Mouse (Mus musculus) central nervous system, embryonic 14 days (tissue): ENCODE data around the gene Gm13723. TPM values are rescaled to one million over a fixed set of nuclear protein-coding genes. Genes with fewer than 3 reads are reported as not detected.

ENCODE experiments used
- polyA plus RNA-seq: library from polyadenylated mRNA; depleted of rRNA; stranded (reverse); fragments of >200 nt; gene quantifications from 2 replicates; pipeline ENCODE4 v1.2.3, GENCODE M21; 2012; rRNA removed

Gm13723 gene
- not detected in 2 replicates for polyA plus RNA-seq

DNA sequence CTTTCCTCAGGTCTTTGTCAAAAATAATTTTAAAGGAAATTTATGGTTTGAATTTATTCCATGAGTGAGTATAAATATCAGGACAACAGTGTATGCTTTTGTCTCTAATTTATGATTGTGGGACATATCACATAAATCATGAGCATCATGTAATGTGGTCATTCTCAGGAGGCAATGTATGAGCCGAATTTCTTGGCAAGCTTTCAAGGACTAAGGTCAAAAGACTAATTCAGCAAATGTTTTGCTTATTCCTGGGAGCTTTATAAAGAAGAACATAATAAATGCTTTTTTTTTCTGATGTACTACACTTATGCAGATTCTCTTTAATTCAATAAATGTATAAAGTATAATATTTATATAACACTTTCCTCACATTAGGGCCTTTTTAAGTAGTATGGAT lies at the start of gene Gm13723:
TSS of gene Gm13723 (minus strand) at position 101 of the 400 bp plus-strand sequence.

DNA sequence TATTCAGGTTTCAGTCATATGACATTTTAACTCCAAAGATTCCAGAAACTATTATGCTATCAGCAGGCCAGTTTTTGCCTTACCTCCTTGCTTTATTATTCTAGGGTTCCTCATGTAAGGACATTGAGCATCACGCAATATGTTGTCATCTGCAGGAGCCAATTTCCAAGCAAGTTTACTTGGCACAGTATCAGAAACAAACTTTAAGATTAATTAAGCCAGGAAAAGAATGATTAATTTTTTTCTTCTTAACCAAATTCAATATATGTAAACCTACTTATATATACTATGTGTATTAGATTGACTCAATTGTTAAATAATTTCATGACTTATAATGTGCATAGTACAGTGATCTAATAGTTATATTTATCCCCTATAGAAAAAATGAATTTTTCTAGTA lies 17.5 kb upstream of the Gm13723 start, which contains the start of gene Olfr1097:
TSS of gene Olfr1097 (minus strand) at position 101 of the 400 bp plus-strand sequence.

DNA sequence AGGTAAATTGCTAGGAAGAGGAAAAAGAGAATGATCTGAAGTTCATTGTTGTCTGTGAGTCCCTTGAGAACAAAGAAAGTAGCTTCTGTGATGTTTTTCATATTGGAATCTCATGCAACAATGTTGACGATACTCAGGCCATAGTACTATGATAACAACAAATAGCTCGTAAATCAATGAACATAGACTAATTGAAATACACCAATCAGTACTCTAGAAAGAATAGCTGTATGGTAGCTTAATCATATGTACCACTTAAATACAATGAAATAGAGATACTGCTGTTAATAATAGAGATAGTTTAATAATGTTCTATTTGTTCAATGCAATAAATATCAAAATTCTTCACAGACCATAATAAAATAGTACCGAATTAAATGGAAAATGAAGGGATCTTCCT lies 23.0 kb downstream of the Gm13723 start, which contains the start of gene Olfr1095:
TSS of gene Olfr1095 (minus strand) at position 101 of the 400 bp plus-strand sequence.

DNA sequence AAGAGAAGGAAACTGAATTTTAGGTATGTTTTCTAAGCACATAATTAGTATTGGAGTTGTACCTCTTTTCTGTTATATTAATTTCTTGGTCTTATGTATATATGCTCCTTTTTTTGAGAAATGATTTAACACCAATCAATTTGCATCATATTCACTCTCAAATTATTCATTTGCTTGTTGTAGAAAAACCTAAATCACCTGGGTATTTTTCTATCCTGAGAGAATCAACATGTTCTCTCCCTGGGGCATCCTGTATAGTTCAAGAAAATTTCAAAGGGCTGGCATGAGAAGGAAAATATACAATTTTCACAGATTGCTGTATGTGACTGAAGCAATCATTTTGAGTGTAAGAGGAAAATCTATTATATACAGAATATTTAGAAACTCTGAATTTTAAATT lies 50.2 kb downstream of the Gm13723 start, which contains the start of gene Olfr1094:
TSS of gene Olfr1094 (plus strand) at position 301 of the 400 bp plus-strand sequence.

Other genes starting within 250 kb of the Gm13723 start
- not detected in 2 replicates for gene Olfr1084, start 235.1 kb downstream of the Gm13723 start, polyA plus RNA-seq
- gene Olfr1085, start 212.8 kb downstream of the Gm13723 start, polyA plus RNA-seq: not detected in 2 replicates
- gene Olfr1086, start 194.7 kb downstream of the Gm13723 start, polyA plus RNA-seq: not detected in 2 replicates
- gene Olfr1087, start 176.4 kb downstream of the Gm13723 start, polyA plus RNA-seq: not detected in 2 replicates
- gene Olfr1089, start 141.1 kb downstream of the Gm13723 start, polyA plus RNA-seq: not detected in 2 replicates
- gene Olfr1090, start 115.8 kb downstream of the Gm13723 start, polyA plus RNA-seq: not detected in 2 replicates
- not detected in 2 replicates for gene Olfr1093, start 92.3 kb downstream of the Gm13723 start, polyA plus RNA-seq
- not detected in 2 replicates for gene Olfr141, start 64.8 kb downstream of the Gm13723 start, polyA plus RNA-seq
- not detected in 2 replicates for gene Olfr1094, start 50.1 kb downstream of the Gm13723 start, polyA plus RNA-seq
- not detected in 2 replicates for gene Olfr1095, start 23.1 kb downstream of the Gm13723 start, polyA plus RNA-seq
- not detected in 2 replicates for gene Olfr1097, start 17.4 kb upstream of the Gm13723 start, polyA plus RNA-seq
- not detected in 2 replicates for gene Olfr1098, start 49.7 kb upstream of the Gm13723 start, polyA plus RNA-seq
- not detected in 2 replicates for gene Olfr1099, start 85.9 kb upstream of the Gm13723 start, polyA plus RNA-seq
- not detected in 2 replicates for gene Olfr1100, start 105.2 kb upstream of the Gm13723 start, polyA plus RNA-seq
- not detected in 2 replicates for gene Olfr1101, start 116.4 kb upstream of the Gm13723 start, polyA plus RNA-seq
- gene Olfr1102, start 123.6 kb upstream of the Gm13723 start, polyA plus RNA-seq: not detected in 2 replicates
- gene Olfr1104, start 152.3 kb upstream of the Gm13723 start, polyA plus RNA-seq: not detected in 2 replicates
- not detected in 2 replicates for gene Olfr1105, start 161.7 kb upstream of the Gm13723 start, polyA plus RNA-seq
- not detected in 2 replicates for gene Olfr1106, start 177.5 kb upstream of the Gm13723 start, polyA plus RNA-seq
- gene Olfr1107, start 201.0 kb upstream of the Gm13723 start, polyA plus RNA-seq: not detected in 2 replicates
- not detected in 2 replicates for gene Olfr1109, start 221.2 kb upstream of the Gm13723 start, polyA plus RNA-seq
- not detected in 2 replicates for gene Olfr259, start 239.8 kb upstream of the Gm13723 start, polyA plus RNA-seq